Mouse (Mus musculus): ENCODE measurements around the gene Gskip. TPM values are rescaled to one million over a fixed set of nuclear protein-coding genes. Genes with fewer than 3 reads are reported as not detected.

The Gskip gene
- 13.7 and 18.7 TPM in 2 replicates for polyA plus RNA-seq (2012; rRNA removed)

DNA sequence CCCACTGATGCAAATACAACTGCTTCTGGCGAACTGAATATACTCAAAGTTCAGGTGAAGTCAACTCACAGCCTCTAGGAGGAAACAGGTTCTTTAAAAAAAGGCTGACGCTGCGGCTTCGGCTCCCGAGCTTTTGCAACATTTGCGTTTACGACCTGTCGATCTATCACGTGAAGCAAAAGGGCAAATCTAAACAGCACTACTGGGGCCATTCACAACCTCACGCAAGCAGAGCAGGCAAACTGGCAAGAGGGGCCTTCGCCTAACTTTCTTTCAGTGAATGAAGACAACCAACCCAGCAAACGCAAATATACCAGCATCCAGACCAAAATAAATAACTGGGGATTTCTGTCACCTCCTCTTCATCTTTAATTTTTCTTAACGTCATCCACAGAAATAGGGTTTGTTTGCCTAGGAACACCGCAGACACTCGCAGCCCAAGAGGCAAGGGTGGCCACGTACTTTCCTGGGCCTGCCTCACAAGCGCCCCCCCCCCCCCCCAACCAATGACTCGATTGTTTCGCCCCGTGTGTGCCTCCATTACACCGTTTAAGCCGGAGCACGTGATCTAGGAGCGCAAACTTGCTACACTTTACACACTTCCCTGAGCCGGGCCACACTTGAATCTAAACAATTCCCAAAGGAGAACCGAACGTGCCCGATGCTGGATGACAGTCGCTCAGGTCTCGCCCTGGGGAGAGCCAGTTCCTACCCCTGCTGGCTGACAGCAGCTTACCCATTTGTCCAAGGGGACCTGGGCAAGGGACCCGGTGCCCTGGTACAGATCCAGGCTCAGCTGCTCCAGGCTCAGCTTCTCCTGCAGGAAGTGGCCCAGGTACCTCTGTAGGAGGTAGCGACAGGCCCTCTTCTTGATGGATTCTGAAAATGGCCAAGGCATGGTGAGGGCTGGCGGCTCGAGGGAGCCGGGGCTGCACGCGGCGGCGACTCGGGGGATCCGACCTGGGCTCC, at the start of gene Gskip:
TSS of gene Gskip (plus strand) at position 897 of the 969 bp plus-strand sequence.

DNA sequence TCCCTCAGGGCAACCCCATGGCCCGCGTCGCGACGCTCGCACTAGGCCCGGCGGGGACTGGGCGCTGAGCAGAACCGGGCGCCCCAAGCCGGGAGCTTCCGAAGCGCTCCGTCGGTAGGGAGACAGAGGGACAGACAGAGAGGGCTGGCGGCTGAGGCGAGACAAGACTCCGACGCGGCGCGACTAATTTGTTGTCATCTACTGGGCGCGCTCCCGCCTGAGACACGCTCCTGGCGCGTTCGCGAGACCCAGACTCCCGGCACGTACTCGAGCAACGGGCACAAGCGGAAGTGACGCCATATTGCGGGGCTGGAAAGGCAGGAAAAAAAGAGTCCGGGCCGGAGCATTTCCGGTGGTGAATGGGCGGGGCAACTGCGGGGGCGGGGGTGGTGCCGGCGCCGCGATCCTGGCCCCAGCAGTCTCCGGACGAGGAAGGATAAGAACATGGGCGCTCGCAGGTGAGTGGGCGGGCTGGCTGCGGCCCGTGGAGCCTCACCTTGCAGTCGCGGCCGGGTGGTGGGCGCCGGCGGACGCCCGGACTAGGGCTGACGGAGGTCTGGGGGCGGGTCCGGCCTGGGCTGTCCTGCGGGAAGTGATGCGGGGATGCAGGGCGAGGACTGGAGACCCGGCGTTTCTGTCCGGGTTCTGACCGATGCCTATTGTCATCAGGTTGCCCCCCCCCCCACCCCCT, 517 bp downstream of the Gskip start, which contains the start of gene Atg2b:
TSS of gene Atg2b (minus strand) at position 211 of the 691 bp plus-strand sequence.

DNA sequence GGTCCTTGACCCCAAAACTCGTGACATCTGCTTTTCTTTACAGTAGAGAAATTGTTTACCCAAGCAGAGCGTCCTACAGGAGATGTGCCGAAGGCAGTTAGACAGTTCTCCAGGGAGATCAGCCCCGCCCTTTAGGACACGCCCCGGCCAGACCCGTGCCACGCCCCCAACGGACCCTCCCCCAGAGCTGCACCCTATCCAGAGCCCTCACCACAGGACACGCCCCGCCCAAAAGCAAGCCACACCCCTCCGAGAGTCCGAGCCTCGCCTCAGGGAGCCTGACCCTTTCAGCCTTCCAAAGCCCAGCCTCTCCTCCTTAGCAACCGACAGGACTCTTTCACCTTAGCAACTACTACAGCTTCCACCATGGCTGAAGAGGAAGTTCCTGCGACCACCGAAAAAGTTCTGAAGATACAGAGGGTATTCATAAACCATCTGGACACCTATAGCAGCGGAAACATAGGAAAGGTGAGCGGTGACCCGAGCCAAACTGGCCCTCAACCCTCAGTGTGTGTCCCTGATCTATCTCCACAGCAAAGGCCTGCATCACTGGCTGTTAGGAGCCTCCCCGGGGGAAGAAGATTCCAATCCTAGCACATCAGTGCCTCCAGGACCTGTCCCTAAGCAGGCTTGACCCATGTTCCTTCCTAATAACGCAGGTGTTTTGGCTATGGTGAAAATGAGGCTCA, 21.3 kb downstream of the Gskip start, which contains the start of gene Ak7:
TSS of gene Ak7 (plus strand) at position 178 of the 689 bp plus-strand sequence.

Other genes with a start within 250 kb of the Gskip start
- 24.6 and 35.5 TPM in 2 replicates for gene D430019H16Rik, start 231.0 kb upstream of the Gskip start, polyA plus RNA-seq (2012; rRNA removed)
- 0.30 and 0.43 TPM in 2 replicates for gene Bdkrb2, start 121.6 kb upstream of the Gskip start, polyA plus RNA-seq (2012; rRNA removed)
- not detected in 2 replicates for gene Bdkrb1, start 81.7 kb upstream of the Gskip start, polyA plus RNA-seq (2012; rRNA removed)
- 23.5 and 27.3 TPM in 2 replicates for gene Atg2b, start 382 bp downstream of the Gskip start, polyA plus RNA-seq (2012; rRNA removed)
- gene Ak7, start 21.1 kb downstream of the Gskip start, polyA plus RNA-seq (2012; rRNA removed) = 0.80 and 1.8 TPM in 2 replicates
- gene Papola, start 99.9 kb downstream of the Gskip start, polyA plus RNA-seq (2012; rRNA removed) = 147 and 205 TPM in 2 replicates

All from central nervous system, embryonic 11.5 days (tissue).